Mouse (Mus musculus): Measurements from ENCODE around the gene Il24.

Gene Il24

GRCm38 (mm10) chr1:130854819-130855218 is 32.4 kb downstream of the Il24 start:
- no peak for DNase-seq (ENCODE audit: low read depth, low spot score)

GRCm38 (mm10) chr1:130850405-130850804 is 36.8 kb downstream of the Il24 start:
- DNase-seq (ENCODE audit: low read depth, low spot score): no peak

- DNase-seq (ENCODE audit: low read depth, low spot score): no peak
These were observed 37.6 kb downstream of the Il24 start for GRCm38 (mm10) chr1:130849530-130850214.

- DNase-seq (ENCODE audit: low read depth, low spot score): no peak
These were observed 42.7 kb downstream of the Il24 start for GRCm38 (mm10) chr1:130844516-130844915.

- DNase-seq (ENCODE audit: low read depth, low spot score): no peak
These were observed 45.6 kb downstream of the Il24 start for GRCm38 (mm10) chr1:130841621-130842020.

GRCm38 (mm10) chr1:130840599-130841379 is 46.5 kb downstream of the Il24 start:
- no peak for DNase-seq (ENCODE audit: low read depth, low spot score)

- DNase-seq (ENCODE audit: low read depth, low spot score): peak; percentile 54
These were observed 49.0 kb downstream of the Il24 start for GRCm38 (mm10) chr1:130838288-130838687.

- no peak for DNase-seq (ENCODE audit: low read depth, low spot score)
These were observed 51.9 kb downstream of the Il24 start for GRCm38 (mm10) chr1:130835161-130835936.

- DNase-seq (ENCODE audit: low read depth, low spot score): no peak
These were observed 54.8 kb downstream of the Il24 start for GRCm38 (mm10) chr1:130832230-130833149.

Measured in ZHBTc4 (cell line).